Mouse (Mus musculus) liver, embryonic 11.5 days (tissue): ENCODE data around the gene Clpb. TPM values are rescaled to one million over a fixed set of nuclear protein-coding genes. Genes with fewer than 3 reads are reported as not detected.
A peak's percentile ranks its signal among the peaks of the same experiment; 100 is the strongest.

Experiments used
- ATAC-seq: fragments of 200-750 bp; cut with Nextera tagmentation; replicated peaks from 2 replicates; pipeline ENCODE4 v1.8.0; 2017; ENCODE audit warnings: moderate number of reproducible peaks, mild to moderate bottlenecking, moderate TSS enrichment, moderate library complexity; ENCODE audit not compliant: low FRiP score
- DNase-seq: peaks from one replicate; pipeline ENCODE4 v3.0.0-alpha.2; 2017; ENCODE audit warnings: low spot score
- H3K27ac ChIP-seq: fragments of 300-500 bp; sonication (generic); 2 replicates; pipeline ENCODE4 v1.5.1; 2014; ENCODE audit warnings: mild to moderate bottlenecking, low read depth, low read length, control low read depth
- H3K27me3 ChIP-seq: fragments of 300-500 bp; sonication (generic); replicated peaks from 2 replicates; pipeline ENCODE4 v1.6.1; 2014; ENCODE audit warnings: low read length, mixed read lengths; ENCODE audit not compliant: control insufficient read depth, insufficient read depth
- H3K36me3 ChIP-seq: fragments of 300-500 bp; sonication (generic); 2 replicates; pipeline ENCODE4 v1.6.1; 2014; ENCODE audit warnings: mild to moderate bottlenecking, low read length, moderate library complexity, mixed read lengths; ENCODE audit not compliant: control insufficient read depth, insufficient read depth
- H3K4me1 ChIP-seq: fragments of 300-500 bp; sonication (generic); replicated peaks from 2 replicates; pipeline ENCODE4 v1.6.1; 2014; ENCODE audit warnings: low read length, mixed read lengths; ENCODE audit not compliant: control insufficient read depth, insufficient read depth
- H3K4me2 ChIP-seq: fragments of 300-500 bp; sonication (generic); 2 replicates; pipeline ENCODE4 v1.6.1; 2014; ENCODE audit warnings: mild to moderate bottlenecking, control low read depth, moderate library complexity
- H3K4me3 ChIP-seq: fragments of 300-500 bp; sonication (generic); 2 replicates; pipeline ENCODE4 v1.5.1; 2014; ENCODE audit warnings: low read depth, low read length, control low read depth
- H3K9ac ChIP-seq: fragments of 300-500 bp; sonication (generic); 2 replicates; pipeline ENCODE4 v1.6.1; 2014; ENCODE audit warnings: low read depth, low read length, control low read depth
- H3K9me3 ChIP-seq: fragments of 300-500 bp; sonication (generic); 2 replicates; pipeline ENCODE4 v1.6.1; 2016; ENCODE audit warnings: low read length, inconsistent platforms, mixed read lengths; ENCODE audit not compliant: control insufficient read depth
- WGBS: fragments of 180-500 bp; shearing (Covaris S2); extraction: QIAGEN DNeasy Blood & Tissue Kit; methylation state at CpG from one replicate; pipeline ENCODE4 v1.1.7; 2014; 5-methylcytosine and 5-hydroxymethylcytosine counted together
- polyA plus RNA-seq: library from polyadenylated mRNA; unstranded; fragments of >200 nt; fragmentation: Nextera tagmentation; extraction: Ambion mirVana; gene quantifications from 2 replicates; pipeline ENCODE4 v1.2.1, GENCODE M21; 2014

Clpb gene
- polyA plus RNA-seq, 1 experiment from 2014 or later = 51.3 TPM

- 80% methylated on average over 3 of the region's 3 CpGs for WGBS
- DNase-seq (no peak), ATAC-seq (no peak)
- H3K36me3 ChIP-seq = no peaks in the 10 kb centered on the region
- peaks cover 32% of the 10 kb centered on the region for H3K4me1 ChIP-seq
- no peak overlapping the region for H3K4me2 ChIP-seq
- H3K4me3 ChIP-seq = no peak overlapping the region
- H3K27me3 ChIP-seq = no peaks in the 10 kb centered on the region
- H3K9ac ChIP-seq = no peak overlapping the region
- no peak overlapping the region for H3K27ac ChIP-seq
- no peaks in the 10 kb centered on the region for H3K9me3 ChIP-seq
Observed at GRCm38 (mm10) chr7:101680961-101681360, 17.5 kb downstream of the Clpb start.

GRCm38 (mm10) chr7:101681565-101682071 is 18.2 kb downstream of the Clpb start:
- no peak overlapping the region for H3K4me3 ChIP-seq
- no peak overlapping the region for H3K9ac ChIP-seq
- WGBS = 45% methylated on average over 6 of the region's 6 CpGs
- H3K36me3 ChIP-seq = no peaks in the 10 kb centered on the region
- no peak overlapping the region for H3K27ac ChIP-seq
- no peak overlapping the region for H3K4me2 ChIP-seq
- no peaks in the 10 kb centered on the region for H3K9me3 ChIP-seq
- peaks cover 25% of the 10 kb centered on the region for H3K4me1 ChIP-seq
- ATAC-seq (no peak), DNase-seq (no peak)
- H3K27me3 ChIP-seq = no peaks in the 10 kb centered on the region

GRCm38 (mm10) chr7:101682886-101683285 is 19.5 kb downstream of the Clpb start:
- H3K9ac ChIP-seq = no peak overlapping the region
- ATAC-seq (no peak), DNase-seq (no peak)
- H3K27me3 ChIP-seq = no peaks in the 10 kb centered on the region
- H3K4me1 ChIP-seq = peaks cover 19% of the 10 kb centered on the region
- no peak overlapping the region for H3K4me2 ChIP-seq
- no peak overlapping the region for H3K4me3 ChIP-seq
- no peaks in the 10 kb centered on the region for H3K9me3 ChIP-seq
- 65% methylated on average over 5 of the region's 5 CpGs for WGBS
- 0 out of 2 replicates have a peak, but pooled peaks cover 2% of the 10 kb centered on the region for H3K36me3 ChIP-seq
- no peak overlapping the region for H3K27ac ChIP-seq

GRCm38 (mm10) chr7:101683976-101684630 is 20.7 kb downstream of the Clpb start:
- Histone ChIP-seq H3K9ac (no peak overlapping the region), H3K36me3 (peaks cover 4% of the 10 kb centered on the region; the same call in 1 of the 2 replicates), H3K4me2 (no peak overlapping the region), H3K27me3 (no peaks in the 10 kb centered on the region), H3K9me3 (no peaks in the 10 kb centered on the region), H3K4me3 (no peak overlapping the region), H3K27ac (no peak overlapping the region), H3K4me1 (peaks cover 19% of the 10 kb centered on the region)
- ATAC-seq (no peak), DNase-seq (no peak)
- WGBS = 64% methylated on average over 9 of the region's 9 CpGs

GRCm38 (mm10) chr7:101684671-101685070 is 21.2 kb downstream of the Clpb start:
- DNase-seq = no peak
- Histone ChIP-seq H3K27me3 (no peaks in the 10 kb centered on the region), H3K4me3 (no peak overlapping the region), H3K4me1 (peaks cover 19% of the 10 kb centered on the region), H3K36me3 (peaks cover 4% of the 10 kb centered on the region; the same call in 1 of the 2 replicates), H3K27ac (no peak overlapping the region), H3K4me2 (no peak overlapping the region), H3K9me3 (no peaks in the 10 kb centered on the region), H3K9ac (no peak overlapping the region)
- 55% methylated on average over 3 of the region's 3 CpGs for WGBS
- ATAC-seq = no peak

- ATAC-seq = 0 out of 2 replicates have a peak, but pooled peaks have one; percentile 41
- no peak for DNase-seq
- H3K4me3 ChIP-seq = no peak overlapping the region
- peaks cover 8% of the 10 kb centered on the region for H3K4me1 ChIP-seq
- H3K9me3 ChIP-seq = no peaks in the 10 kb centered on the region
- H3K36me3 ChIP-seq = peaks cover 4% of the 10 kb centered on the region; the same call in 1 of the 2 replicates
- H3K4me2 ChIP-seq = no peak overlapping the region
- H3K27me3 ChIP-seq = no peaks in the 10 kb centered on the region
- no peak overlapping the region for H3K27ac ChIP-seq
- WGBS = 63% methylated on average over 2 of the region's 2 CpGs
- no peak overlapping the region for H3K9ac ChIP-seq
Observed at GRCm38 (mm10) chr7:101687144-101687543, 23.7 kb downstream of the Clpb start.

GRCm38 (mm10) chr7:101690471-101690870 is 27.0 kb downstream of the Clpb start:
- Histone ChIP-seq H3K4me3 (no peak overlapping the region), H3K27ac (no peak overlapping the region), H3K27me3 (no peaks in the 10 kb centered on the region), H3K9me3 (no peaks in the 10 kb centered on the region), H3K9ac (no peak overlapping the region), H3K4me1 (no peaks in the 10 kb centered on the region), H3K36me3 (peaks cover 4% of the 10 kb centered on the region; the same call in 1 of the 2 replicates), H3K4me2 (no peak overlapping the region)
- DNase-seq (no peak), ATAC-seq (no peak)
- 76% methylated on average over 2 of the region's 2 CpGs for WGBS

- H3K4me1 ChIP-seq = peaks cover 4% of the 10 kb centered on the region
- no peak overlapping the region for H3K9ac ChIP-seq
- no peak for ATAC-seq
- 86% methylated on average over 8 of the region's 8 CpGs for WGBS
- no peak overlapping the region for H3K4me3 ChIP-seq
- no peak overlapping the region for H3K27ac ChIP-seq
- DNase-seq = no peak
- no peak overlapping the region for H3K4me2 ChIP-seq
- H3K36me3 ChIP-seq = peaks cover 4% of the 10 kb centered on the region; the same call in 1 of the 2 replicates
- no peaks in the 10 kb centered on the region for H3K27me3 ChIP-seq
- no peaks in the 10 kb centered on the region for H3K9me3 ChIP-seq
Observed at GRCm38 (mm10) chr7:101691863-101692262, 28.4 kb downstream of the Clpb start.

- Histone ChIP-seq H3K36me3 (peaks cover 4% of the 10 kb centered on the region; the same call in 1 of the 2 replicates), H3K4me3 (no peak overlapping the region), H3K27me3 (no peaks in the 10 kb centered on the region), H3K4me2 (no peak overlapping the region), H3K9ac (no peak overlapping the region), H3K27ac (no peak overlapping the region), H3K4me1 (peaks cover 9% of the 10 kb centered on the region), H3K9me3 (no peaks in the 10 kb centered on the region)
- DNase-seq = no peak
- 81% methylated on average over 14 of the region's 14 CpGs for WGBS
- ATAC-seq = peak; percentile 42; the same call in 1 of the 2 replicates
Observed at GRCm38 (mm10) chr7:101692446-101692845, 29.0 kb downstream of the Clpb start.
